Mouse (Mus musculus) ES-Bruce4 (cell line): ENCODE measurements around the gene Zfpm1.

ENCODE experiments used
- CTCF ChIP-seq: IDR thresholded peaks from one replicate; pipeline ENCODE4 v1.8.1; 2011; ENCODE audit warnings: low read depth, low read length
- EP300 ChIP-seq: IDR thresholded peaks from 2 replicates; pipeline ENCODE4 v1.6.1; 2011; ENCODE audit warnings: low read depth, low read length; ENCODE audit not compliant: insufficient read depth
- POLR2A ChIP-seq: IDR thresholded peaks from one replicate; pipeline ENCODE4 v1.8.1; 2011; ENCODE audit warnings: low read length; ENCODE audit not compliant: insufficient read depth

DNA sequence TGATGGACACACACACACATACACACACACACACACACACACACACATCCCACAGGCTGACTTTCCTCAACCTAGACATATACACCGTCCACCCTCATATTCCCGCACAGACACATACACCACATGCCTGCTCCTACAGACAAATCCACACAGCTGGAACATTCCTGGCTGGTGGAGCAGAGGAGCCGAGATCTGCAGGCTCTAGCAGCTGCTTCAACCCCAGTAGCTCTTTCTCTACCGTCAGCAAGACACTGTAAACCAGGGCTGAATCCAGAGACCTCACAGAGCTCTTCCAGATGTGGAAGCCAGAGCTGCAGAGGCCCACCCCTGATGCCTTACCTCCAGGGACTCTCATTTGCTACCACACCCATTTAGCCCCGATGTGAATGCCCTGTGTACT, 80.3 kb downstream of the Zfpm1 start:
- TF ChIP-seq CTCF: no peak
- TF ChIP-seq POLR2A: no peak
- TF ChIP-seq EP300: no peak
